Mouse (Mus musculus) myocyte (in vitro differentiated cells): ENCODE measurements around the gene Nab2. TPM values are rescaled to one million over a fixed set of nuclear protein-coding genes. Genes with fewer than 3 reads are reported as not detected.

Experiments used
- H3K27me3 ChIP-seq: one replicate; pipeline ENCODE4 v1.6.1; 2011; ENCODE audit not compliant: control insufficient read depth, insufficient read depth, insufficient read length
- H3K36me3 ChIP-seq: one replicate; pipeline ENCODE4 v1.6.1; 2011; ENCODE audit not compliant: control insufficient read depth, insufficient read depth
- H3K4me2 ChIP-seq: one replicate; pipeline ENCODE4 v1.6.1; 2011; ENCODE audit warnings: low read depth, control low read depth
- H3K4me3 ChIP-seq: one replicate; pipeline ENCODE4 v1.5.1; 2011; ENCODE audit warnings: mild to moderate bottlenecking, control low read depth, moderate library complexity
- H3K79me2 ChIP-seq: one replicate; pipeline ENCODE4 v1.6.1; 2011; ENCODE audit not compliant: control insufficient read depth, insufficient read depth
- H3ac ChIP-seq: one replicate; pipeline ENCODE4 v1.6.1; 2011; ENCODE audit not compliant: control insufficient read depth, insufficient read length
- CEBPB ChIP-seq: IDR thresholded peaks from 2 replicates; pipeline ENCODE4 v1.6.1; 2011; ENCODE audit warnings: mild to moderate bottlenecking, moderate library complexity; ENCODE audit not compliant: poor library complexity, insufficient read depth, severe bottlenecking
- E2F4 ChIP-seq: IDR thresholded peaks from one replicate; pipeline ENCODE4 v1.6.1; 2011; ENCODE audit warnings: mild to moderate bottlenecking, control low read depth, moderate library complexity; ENCODE audit not compliant: insufficient read depth
- MAX ChIP-seq: IDR thresholded peaks from one replicate; pipeline ENCODE4 v1.6.1; 2011; ENCODE audit warnings: low read depth, mild to moderate bottlenecking, control low read depth
- MYOD1 ChIP-seq, 3 experiments: IDR thresholded peaks; one replicate each; pipeline ENCODE4 v1.6.1; 2011; ENCODE audit warnings: control low read depth in 2 of 3, low read depth in 2 of 3, mild to moderate bottlenecking in 2 of 3, moderate library complexity in 1 of 3; ENCODE audit not compliant: insufficient read length in 2 of 3, control insufficient read depth in 1 of 3
- MYOG ChIP-seq, 3 experiments: IDR thresholded peaks; one replicate each; pipeline ENCODE4 v1.6.1; 2011; ENCODE audit warnings: control low read depth in 2 of 3, low read depth in 2 of 3, mild to moderate bottlenecking in 2 of 3; ENCODE audit not compliant: insufficient read length in 2 of 3, control insufficient read depth in 1 of 3, insufficient read depth in 1 of 3
- POLR2A ChIP-seq: IDR thresholded peaks from one replicate; pipeline ENCODE4 v1.6.1; 2011; ENCODE audit warnings: low read depth, mild to moderate bottlenecking, control low read depth, moderate library complexity; ENCODE audit not compliant: insufficient read length
- POLR2AphosphoS2 ChIP-seq: IDR thresholded peaks from one replicate; pipeline ENCODE4 v1.6.1; 2011; ENCODE audit warnings: low read depth, control low read depth; ENCODE audit not compliant: insufficient read length
- REST ChIP-seq: IDR thresholded peaks from one replicate; pipeline ENCODE4 v1.6.1; 2011; ENCODE audit warnings: mild to moderate bottlenecking, control low read depth, moderate library complexity; ENCODE audit not compliant: insufficient read depth, insufficient read length
- SRF ChIP-seq: IDR thresholded peaks from one replicate; pipeline ENCODE4 v1.6.1; 2011; ENCODE audit warnings: low read depth; ENCODE audit not compliant: control insufficient read depth, insufficient read length
- TCF12 ChIP-seq: IDR thresholded peaks from one replicate; pipeline ENCODE4 v1.6.1; 2011; ENCODE audit warnings: mild to moderate bottlenecking, control low read depth; ENCODE audit not compliant: poor library complexity, insufficient read depth, severe bottlenecking
- TCF3 ChIP-seq: IDR thresholded peaks from one replicate; pipeline ENCODE4 v1.6.1; 2011; ENCODE audit warnings: low read depth, control low read depth; ENCODE audit not compliant: insufficient read length
- USF1 ChIP-seq: IDR thresholded peaks from one replicate; pipeline ENCODE4 v1.6.1; 2011; ENCODE audit warnings: low read depth, mild to moderate bottlenecking, control low read depth, moderate library complexity
- polyA plus RNA-seq: library from polyadenylated mRNA; unstranded; fragments of >200 nt; fragmentation: generic; extraction: Trizol; gene quantifications from one replicate; pipeline ENCODE4 v1.2.1, GENCODE M21; 2012; ENCODE audit warnings: missing spikeins

Gene Nab2
- polyA plus RNA-seq, 1 experiment, result 68.7 TPM

- H3K36me3 ChIP-seq, result no peaks in the 10 kb centered on the region
- no peak overlapping the region for H3ac ChIP-seq
- H3K27me3 ChIP-seq, result no peaks in the 10 kb centered on the region
- no peak overlapping the region for H3K4me2 ChIP-seq
- no peak overlapping the region for H3K4me3 ChIP-seq
- no peaks in the 10 kb centered on the region for H3K79me2 ChIP-seq
- TF ChIP-seq SRF (no peak), MYOG (IDR thresholded peaks at IDR 0.05; ENCODE audit: control insufficient read depth in 1 of 3, insufficient read depth in 1 of 3, insufficient read length in 2 of 3, low read depth in 2 of 3) (no peak), TCF12 (no peak), MAX (no peak), REST (no peak), POLR2AphosphoS2 (no peak), POLR2A (no peak), E2F4 (no peak), USF1 (no peak), CEBPB (no peak), TCF3 (no peak)
These were observed 39.4 kb upstream of the Nab2 start for GRCm38 (mm10) chr10:127707721-127708120.

GRCm38 (mm10) chr10:127705783-127706182 is 37.4 kb upstream of the Nab2 start:
- no peak for TF ChIP-seq TCF12
- TF ChIP-seq MYOG (IDR thresholded peaks at IDR 0.05; ENCODE audit: control insufficient read depth in 1 of 3, insufficient read depth in 1 of 3, insufficient read length in 2 of 3, low read depth in 2 of 3), result no peak
- no peak for TF ChIP-seq USF1
- no peak for TF ChIP-seq E2F4
- TF ChIP-seq MAX, result no peak
- TF ChIP-seq CEBPB, result no peak
- no peak for TF ChIP-seq MYOD1 (IDR thresholded peaks at IDR 0.05; ENCODE audit: control insufficient read depth in 1 of 3, insufficient read length in 2 of 3, low read depth in 2 of 3)
- no peak for TF ChIP-seq TCF3
- no peak for TF ChIP-seq REST
- no peak for TF ChIP-seq SRF
- TF ChIP-seq POLR2A, result no peak
- TF ChIP-seq POLR2AphosphoS2, result no peak

GRCm38 (mm10) chr10:127704766-127705220 is 36.4 kb upstream of the Nab2 start, which contains the start of gene Myo1a:
Myo1a (plus strand) TSS chr10:127705170.
- H3K4me2 ChIP-seq, result no peak within 1 kb of the TSS
- no peak within 1 kb of the TSS for H3ac ChIP-seq
- no peak within 1 kb of the TSS for H3K4me3 ChIP-seq
- H3K27me3 ChIP-seq, result no peaks in the 10 kb centered on the region
- H3K79me2 ChIP-seq, result no peaks in the 10 kb centered on the region
- TF ChIP-seq E2F4 (no peak), USF1 (no peak), MYOD1 (IDR thresholded peaks at IDR 0.05; ENCODE audit: control insufficient read depth in 1 of 3, insufficient read length in 2 of 3, low read depth in 2 of 3) (no peak), CEBPB (no peak), SRF (no peak), TCF3 (no peak), MAX (no peak), POLR2A (no peak), REST (no peak), POLR2AphosphoS2 (no peak), MYOG (IDR thresholded peaks at IDR 0.05; ENCODE audit: control insufficient read depth in 1 of 3, insufficient read depth in 1 of 3, insufficient read length in 2 of 3, low read depth in 2 of 3) (no peak), TCF12 (no peak)
- H3K36me3 ChIP-seq, result no peaks in the 10 kb centered on the region

More at GRCm38 (mm10) chr10:127705783-127706182, 37.4 kb upstream of the Nab2 start:
- H3K4me3 ChIP-seq, result no peak overlapping the region
- H3ac ChIP-seq, result no peak overlapping the region
- H3K36me3 ChIP-seq, result no peaks in the 10 kb centered on the region
- H3K79me2 ChIP-seq, result no peaks in the 10 kb centered on the region
- no peaks in the 10 kb centered on the region for H3K27me3 ChIP-seq
- no peak overlapping the region for H3K4me2 ChIP-seq

GRCm38 (mm10) chr10:127704293-127704692 is 35.9 kb upstream of the Nab2 start:
- no peaks in the 10 kb centered on the region for H3K79me2 ChIP-seq
- no peak overlapping the region for H3K4me3 ChIP-seq
- H3K27me3 ChIP-seq, result no peaks in the 10 kb centered on the region
- TF ChIP-seq CEBPB, result no peak
- TF ChIP-seq MYOG (IDR thresholded peaks at IDR 0.05; ENCODE audit: control insufficient read depth in 1 of 3, insufficient read depth in 1 of 3, insufficient read length in 2 of 3, low read depth in 2 of 3), result peak in 1 of 3 experiments; percentile 49
- TF ChIP-seq USF1, result no peak
- peak in 1 of 3 experiments; percentile 72 for TF ChIP-seq MYOD1 (IDR thresholded peaks at IDR 0.05; ENCODE audit: control insufficient read depth in 1 of 3, insufficient read length in 2 of 3, low read depth in 2 of 3)
- TF ChIP-seq SRF, result no peak
- no peak for TF ChIP-seq E2F4
- H3K36me3 ChIP-seq, result no peaks in the 10 kb centered on the region
- no peak overlapping the region for H3ac ChIP-seq
- no peak overlapping the region for H3K4me2 ChIP-seq

- Histone ChIP-seq H3ac (no peak overlapping the region), H3K4me3 (no peak overlapping the region), H3K27me3 (no peaks in the 10 kb centered on the region), H3K4me2 (no peak overlapping the region), H3K36me3 (no peaks in the 10 kb centered on the region), H3K79me2 (no peaks in the 10 kb centered on the region)
- TF ChIP-seq REST (peak; percentile 90), MYOD1 (IDR thresholded peaks at IDR 0.05; ENCODE audit: control insufficient read depth in 1 of 3, insufficient read length in 2 of 3, low read depth in 2 of 3) (no peak)
These were observed 34.9 kb upstream of the Nab2 start for GRCm38 (mm10) chr10:127703299-127703698.

GRCm38 (mm10) chr10:127698966-127699365 is 30.6 kb upstream of the Nab2 start:
- TF ChIP-seq MYOD1 (IDR thresholded peaks at IDR 0.05; ENCODE audit: control insufficient read depth in 1 of 3, insufficient read length in 2 of 3, low read depth in 2 of 3) (no peak), POLR2A (no peak), TCF12 (no peak), REST (no peak), USF1 (no peak), TCF3 (no peak), E2F4 (no peak), CEBPB (no peak), MAX (no peak), SRF (no peak)
- no peaks in the 10 kb centered on the region for H3K27me3 ChIP-seq
- no peak overlapping the region for H3K4me2 ChIP-seq
- peaks cover 4% of the 10 kb centered on the region for H3K36me3 ChIP-seq
- no peak overlapping the region for H3K4me3 ChIP-seq
- no peak overlapping the region for H3ac ChIP-seq
- H3K79me2 ChIP-seq, result no peaks in the 10 kb centered on the region
